Mouse (Mus musculus) embryo, embryonic 9.5 days (tissue): ENCODE results near the gene Chp1.

Source experiments
- DNase-seq: peaks from one replicate; pipeline ENCODE4 v3.0.0-alpha.2; 2017; ENCODE audit errors: extremely low spot score

Gene Chp1

GRCm38 (mm10) chr2:119621302-119621701 lies 73.8 kb downstream of the Chp1 start:
- no peak for DNase-seq
